Mouse (Mus musculus) 3134 (cell line): Measurements from ENCODE around the gene Acot6.

ENCODE experiments used
- DNase-seq: peaks from one replicate; pipeline ENCODE4 v3.0.0-alpha.2; 2011; ENCODE audit warnings: low spot score; ENCODE audit not compliant: insufficient read length; ENCODE audit errors: extremely low read depth

Acot6 gene

GRCm38 (mm10) chr12:84100071-84100470, 383 bp upstream of the Acot6 start:
- DNase-seq = peak; percentile 28

DNA sequence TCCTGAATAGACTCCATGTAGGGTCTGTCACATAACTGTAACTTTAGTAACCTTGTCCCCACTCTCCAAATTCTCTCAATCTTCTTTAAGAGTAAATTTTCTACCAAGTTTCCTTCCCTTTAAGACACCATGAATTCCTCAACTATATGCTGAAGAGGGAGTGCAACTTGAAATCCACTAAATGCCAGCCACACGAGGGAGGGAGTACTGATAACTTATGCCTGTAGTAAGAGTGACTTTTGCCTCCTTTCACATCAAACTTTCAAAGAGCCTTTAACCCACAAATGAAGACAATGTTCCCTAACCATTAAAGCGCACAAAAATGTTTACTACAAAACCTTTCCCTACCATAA, 1.0 kb downstream of the Acot6 start:
- DNase-seq = no peak

DNA sequence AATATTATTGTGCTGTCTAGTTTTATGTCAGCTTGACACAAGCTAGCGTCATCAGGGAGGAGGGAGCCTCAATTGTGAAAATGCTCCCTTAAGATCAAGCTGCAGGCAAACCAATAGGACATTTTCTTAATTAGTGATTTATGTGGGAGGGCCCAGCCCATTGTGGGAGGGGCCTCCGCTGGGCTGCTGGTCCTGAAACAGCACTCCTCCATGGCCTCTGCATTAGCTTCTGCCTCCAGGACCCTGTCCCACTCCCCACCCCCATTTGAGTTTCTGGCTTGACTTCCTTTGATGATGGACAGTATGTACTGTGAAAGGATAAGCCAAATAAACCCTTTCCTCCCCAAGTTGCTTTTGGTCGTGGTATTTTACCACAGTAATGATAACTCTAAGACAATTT, 6.6 kb downstream of the Acot6 start:
- DNase-seq = no peak

GRCm38 (mm10) chr12:84107692-84108091, 7.2 kb downstream of the Acot6 start:
- DNase-seq = no peak

- DNase-seq = no peak
These were observed 9.5 kb downstream of the Acot6 start for GRCm38 (mm10) chr12:84109924-84110323.

- no peak for DNase-seq
These were observed 10.4 kb downstream of the Acot6 start for GRCm38 (mm10) chr12:84110814-84111213.

DNA sequence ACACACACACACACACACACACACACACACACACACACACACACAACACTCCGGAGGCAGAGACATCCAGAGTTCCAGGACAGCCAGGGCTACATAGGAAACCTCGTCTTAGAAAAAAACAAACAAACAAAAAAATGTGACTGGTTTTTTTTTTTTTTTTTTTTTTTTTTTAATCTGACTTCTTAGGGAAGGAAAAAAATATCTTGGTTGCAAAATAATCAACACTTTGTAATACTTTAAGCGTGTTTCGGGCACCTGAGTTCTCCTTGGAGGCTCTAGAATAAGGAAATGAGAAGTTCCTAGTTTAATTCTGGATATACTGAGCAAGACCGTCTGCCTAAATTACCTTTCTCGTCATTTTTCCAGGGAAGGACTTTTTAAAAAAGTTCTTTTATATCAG, 13.2 kb downstream of the Acot6 start:
- DNase-seq = no peak

- DNase-seq = peak; percentile 85
These were observed 13.9 kb downstream of the Acot6 start, which contains the start of gene Dnal1 for GRCm38 (mm10) chr12:84114153-84114994. TSS of gene Dnal1 (plus strand) at chr12:84114366.

GRCm38 (mm10) chr12:84119584-84119983, 19.1 kb downstream of the Acot6 start:
- DNase-seq = no peak

DNA sequence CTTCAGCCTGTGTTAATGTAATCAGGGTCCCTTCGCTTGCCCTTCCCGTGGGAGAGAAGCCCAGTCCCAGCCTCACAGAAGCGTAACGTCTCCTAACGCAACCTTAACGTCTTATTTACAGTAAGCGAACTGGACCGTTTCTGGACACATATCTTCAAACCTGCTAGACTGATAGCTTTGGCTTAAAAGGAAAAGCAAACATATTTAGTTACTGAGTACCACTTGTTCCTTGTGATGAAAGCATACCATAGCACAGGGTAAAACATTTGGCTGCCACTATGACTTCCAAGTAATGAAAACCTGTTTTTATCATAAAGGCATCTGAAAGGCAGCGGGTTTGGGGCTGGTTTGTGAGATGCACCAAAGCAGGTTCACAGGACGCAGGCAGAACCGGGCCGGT, 25.4 kb downstream of the Acot6 start:
- no peak for DNase-seq

DNA sequence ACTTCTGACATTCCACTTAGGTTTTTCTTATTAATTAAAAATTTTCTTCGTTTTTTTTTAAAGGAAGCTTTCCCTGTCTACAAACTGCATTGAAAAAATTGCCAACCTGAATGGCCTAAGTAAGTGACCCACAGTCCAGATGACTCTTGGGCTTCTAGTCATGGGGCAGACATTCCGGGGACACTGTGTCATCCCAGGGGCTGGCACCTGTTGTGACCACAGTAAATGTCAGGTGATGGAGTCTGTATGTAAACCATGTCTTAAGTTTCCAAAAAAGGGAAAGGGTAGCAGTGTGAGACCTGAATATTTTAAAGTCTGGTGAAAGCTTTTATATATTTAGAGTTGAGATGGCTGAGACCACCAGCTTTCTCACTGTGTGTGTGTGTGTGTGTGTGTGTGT, 26.4 kb downstream of the Acot6 start:
- DNase-seq = peak; percentile 62

DNA sequence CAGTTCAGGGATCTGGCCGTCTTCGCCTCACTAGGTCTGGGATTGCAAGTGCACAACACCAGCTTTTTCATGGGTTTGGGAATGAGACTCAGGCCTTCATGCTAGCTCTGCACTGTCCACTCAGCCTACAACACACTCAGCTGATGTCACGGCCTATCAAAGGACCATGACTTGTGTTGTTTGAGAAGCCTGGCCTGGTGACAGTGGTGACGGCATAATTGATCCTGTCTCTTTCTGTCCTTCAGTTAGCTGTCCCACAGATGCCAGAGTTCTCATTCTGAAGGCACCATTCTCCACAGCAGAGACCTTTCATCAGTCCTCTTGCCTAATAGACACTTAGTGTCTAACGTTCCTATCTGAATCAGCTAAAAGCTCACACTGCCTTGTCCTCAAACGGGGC, 28.1 kb downstream of the Acot6 start:
- DNase-seq = no peak

- DNase-seq = no peak
These were observed 29.5 kb downstream of the Acot6 start for GRCm38 (mm10) chr12:84129931-84130330.

GRCm38 (mm10) chr12:84132265-84132664, 31.8 kb downstream of the Acot6 start:
- no peak for DNase-seq

- DNase-seq = no peak
These were observed 36.7 kb downstream of the Acot6 start for GRCm38 (mm10) chr12:84137131-84137530.

DNA sequence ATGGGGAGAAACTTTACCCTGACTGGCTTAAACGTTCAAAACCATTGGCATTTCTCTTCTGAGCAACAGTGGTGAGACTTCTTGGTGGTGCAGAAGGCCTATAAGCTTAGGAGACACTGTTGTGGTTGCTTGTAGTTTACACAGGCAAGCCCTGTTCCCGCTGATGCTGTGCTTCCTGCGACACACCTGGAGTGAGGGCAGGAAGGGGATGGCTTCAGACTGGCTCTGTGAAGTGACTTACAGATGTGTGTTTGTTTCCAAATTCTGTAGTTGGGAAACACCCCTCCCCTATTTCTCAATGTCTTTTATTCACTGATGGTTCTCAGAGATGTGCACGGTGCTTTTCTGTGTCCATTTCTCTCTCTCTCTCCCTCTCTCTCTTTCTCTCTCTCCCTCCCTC, 39.7 kb downstream of the Acot6 start:
- DNase-seq = no peak

GRCm38 (mm10) chr12:84141271-84141670, 40.8 kb downstream of the Acot6 start:
- DNase-seq = no peak

DNA sequence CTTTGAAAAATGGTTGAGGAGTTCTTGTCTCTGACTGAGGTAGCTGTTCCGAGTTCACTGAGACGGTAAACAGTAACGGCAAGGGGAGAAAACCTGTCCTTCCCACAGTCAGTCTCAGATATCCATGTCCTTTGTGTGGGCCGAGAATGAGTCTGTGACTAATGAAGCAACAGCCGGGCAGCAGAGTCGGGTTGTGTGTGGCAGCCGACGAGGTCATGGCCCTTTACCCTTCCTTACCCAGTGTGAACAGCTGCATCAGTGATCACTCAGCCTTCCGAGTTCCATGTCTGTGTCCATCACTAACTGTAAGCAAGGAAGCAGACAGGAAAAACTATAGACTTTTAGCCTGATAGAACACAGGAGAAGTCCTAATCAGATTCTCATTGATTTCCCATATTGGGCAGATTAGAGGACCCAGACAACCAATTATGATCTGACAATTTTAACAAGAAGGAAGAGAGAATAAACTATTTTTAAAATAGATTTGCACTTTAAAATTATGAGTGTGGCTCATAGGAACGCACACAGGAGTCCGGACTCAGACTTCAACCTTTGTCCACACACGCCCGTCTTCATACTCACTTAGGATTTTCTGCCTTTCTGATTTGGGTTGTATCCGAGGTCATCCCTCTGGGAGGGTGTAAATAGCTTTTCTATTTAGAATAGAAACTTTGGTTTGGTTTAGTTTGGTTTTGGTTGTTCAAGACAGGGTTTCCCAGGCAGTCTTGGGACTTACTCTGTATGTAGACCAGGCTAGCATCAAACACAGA, 42.0 kb downstream of the Acot6 start:
- no peak for DNase-seq

- DNase-seq = no peak
These were observed 47.6 kb downstream of the Acot6 start, which contains the start of gene Pnma1 for GRCm38 (mm10) chr12:84147954-84148621. TSS of gene Pnma1 (minus strand) at chr12:84148489.

- DNase-seq = no peak
These were observed 48.2 kb downstream of the Acot6 start for GRCm38 (mm10) chr12:84148622-84149012.

GRCm38 (mm10) chr12:84149971-84150370, 49.5 kb downstream of the Acot6 start:
- no peak for DNase-seq
